Mouse (Mus musculus) kidney, embryonic 16.5 days (tissue): ENCODE data around the gene Thrb. TPM values are rescaled to one million over a fixed set of nuclear protein-coding genes. Genes with fewer than 3 reads are reported as not detected.

Source experiments
- ATAC-seq: fragments of 200-750 bp; cut with Nextera tagmentation; 2 replicates; pipeline ENCODE4 v1.8.0; 2017; ENCODE audit warnings: moderate TSS enrichment; ENCODE audit not compliant: low FRiP score, low TSS enrichment
- H3K27ac ChIP-seq: fragments of 300-500 bp; sonication (generic); 2 replicates; pipeline ENCODE4 v1.5.1; 2014; ENCODE audit warnings: low read length
- H3K27me3 ChIP-seq: fragments of 300-500 bp; sonication (generic); 2 replicates; pipeline ENCODE4 v1.6.1; 2014; ENCODE audit warnings: low read length, control low read depth, mixed read lengths; ENCODE audit not compliant: insufficient read depth
- H3K36me3 ChIP-seq: fragments of 300-500 bp; sonication (generic); 2 replicates; pipeline ENCODE4 v1.6.1; 2014; ENCODE audit warnings: low read length, control low read depth, mixed read lengths; ENCODE audit not compliant: insufficient read depth
- H3K4me1 ChIP-seq: fragments of 300-500 bp; sonication (generic); 2 replicates; pipeline ENCODE4 v1.6.1; 2014; ENCODE audit warnings: low read length, control low read depth, mixed read lengths; ENCODE audit not compliant: insufficient read depth
- H3K4me2 ChIP-seq: fragments of 300-500 bp; sonication (generic); replicated peaks from 2 replicates; pipeline ENCODE4 v1.6.1; 2014; ENCODE audit warnings: low read depth, low read length
- H3K4me3 ChIP-seq: fragments of 300-500 bp; sonication (generic); 2 replicates; pipeline ENCODE4 v1.5.1; 2014; ENCODE audit warnings: mild to moderate bottlenecking, low read length
- H3K9ac ChIP-seq: fragments of 300-500 bp; sonication (generic); replicated peaks from 2 replicates; pipeline ENCODE4 v1.6.1; 2014; ENCODE audit warnings: low read length
- H3K9me3 ChIP-seq: fragments of 300-500 bp; sonication (generic); 2 replicates; pipeline ENCODE4 v1.6.1; 2016; ENCODE audit warnings: low read length, control low read depth
- WGBS: fragments of 180-500 bp; shearing (Covaris S2); extraction: QIAGEN DNeasy Blood & Tissue Kit; methylation state at CpG from one replicate; pipeline ENCODE4 v1.1.7; 2014; 5-methylcytosine and 5-hydroxymethylcytosine counted together
- polyA plus RNA-seq: library from polyadenylated mRNA; unstranded; fragments of >200 nt; fragmentation: Nextera tagmentation; extraction: Ambion mirVana; gene quantifications from 2 replicates; pipeline ENCODE4 v1.2.1, GENCODE M21; 2015

Thrb gene
- polyA plus RNA-seq, 1 experiment from 2014 or later: 2.1 TPM

GRCm38 (mm10) chr14:17731020-17731419 is 71.0 kb downstream of the Thrb start:
- Histone ChIP-seq H3K27me3 (no peaks in the 10 kb centered on the region), H3K9ac (no peak overlapping the region), H3K4me2 (no peak overlapping the region), H3K27ac (no peak overlapping the region), H3K4me1 (no peaks in the 10 kb centered on the region), H3K36me3 (no peaks in the 10 kb centered on the region), H3K9me3 (no peaks in the 10 kb centered on the region), H3K4me3 (no peak overlapping the region)
- 12% methylated on average over 2 of the region's 2 CpGs for WGBS
- ATAC-seq: no peak

GRCm38 (mm10) chr14:17733077-17733778 is 73.2 kb downstream of the Thrb start:
- Histone ChIP-seq H3K9me3 (no peaks in the 10 kb centered on the region), H3K4me1 (no peaks in the 10 kb centered on the region), H3K4me2 (no peak overlapping the region), H3K27ac (no peak overlapping the region), H3K9ac (no peak overlapping the region), H3K27me3 (no peaks in the 10 kb centered on the region), H3K4me3 (no peak overlapping the region), H3K36me3 (no peaks in the 10 kb centered on the region)
- 75% methylated on average over 2 of the region's 2 CpGs for WGBS
- no peak for ATAC-seq

- Histone ChIP-seq H3K9me3 (no peaks in the 10 kb centered on the region), H3K9ac (no peak overlapping the region), H3K36me3 (no peaks in the 10 kb centered on the region), H3K4me3 (no peak overlapping the region), H3K4me1 (no peaks in the 10 kb centered on the region), H3K27me3 (no peaks in the 10 kb centered on the region), H3K4me2 (no peak overlapping the region), H3K27ac (no peak overlapping the region)
- WGBS: 53% methylated on average over 2 of the region's 2 CpGs
- no peak for ATAC-seq
These were observed 73.7 kb downstream of the Thrb start for GRCm38 (mm10) chr14:17733779-17734137.

GRCm38 (mm10) chr14:17735440-17735839 is 75.4 kb downstream of the Thrb start:
- no peaks in the 10 kb centered on the region for H3K9me3 ChIP-seq
- WGBS: 78% methylated on average over 6 of the region's 6 CpGs
- no peak overlapping the region for H3K4me3 ChIP-seq
- no peak overlapping the region for H3K9ac ChIP-seq
- no peak overlapping the region for H3K4me2 ChIP-seq
- H3K36me3 ChIP-seq: no peaks in the 10 kb centered on the region
- no peak overlapping the region for H3K27ac ChIP-seq
- no peak for ATAC-seq
- H3K4me1 ChIP-seq: no peaks in the 10 kb centered on the region
- H3K27me3 ChIP-seq: no peaks in the 10 kb centered on the region

- Histone ChIP-seq H3K9ac (no peak overlapping the region), H3K27ac (no peak overlapping the region), H3K4me2 (no peak overlapping the region), H3K4me1 (no peaks in the 10 kb centered on the region), H3K9me3 (no peaks in the 10 kb centered on the region), H3K27me3 (no peaks in the 10 kb centered on the region), H3K36me3 (no peaks in the 10 kb centered on the region), H3K4me3 (no peak overlapping the region)
- no peak for ATAC-seq
- WGBS: 37% methylated on average over 3 of the region's 3 CpGs
These were observed 80.8 kb downstream of the Thrb start for GRCm38 (mm10) chr14:17740903-17741302.

GRCm38 (mm10) chr14:17742264-17742663 is 82.2 kb downstream of the Thrb start:
- 48% methylated on average over 2 of the region's 2 CpGs for WGBS
- Histone ChIP-seq H3K27ac (no peak overlapping the region), H3K36me3 (no peaks in the 10 kb centered on the region), H3K4me2 (no peak overlapping the region), H3K4me3 (no peak overlapping the region), H3K4me1 (no peaks in the 10 kb centered on the region), H3K9me3 (no peaks in the 10 kb centered on the region), H3K27me3 (no peaks in the 10 kb centered on the region), H3K9ac (no peak overlapping the region)
- ATAC-seq: no peak

- H3K4me1 ChIP-seq: no peaks in the 10 kb centered on the region
- H3K9ac ChIP-seq: no peak overlapping the region
- no peak for ATAC-seq
- no peak overlapping the region for H3K27ac ChIP-seq
- H3K36me3 ChIP-seq: no peaks in the 10 kb centered on the region
- no peak overlapping the region for H3K4me2 ChIP-seq
- H3K27me3 ChIP-seq: no peaks in the 10 kb centered on the region
- H3K9me3 ChIP-seq: no peaks in the 10 kb centered on the region
- WGBS: 65% methylated on average over 9 of the region's 9 CpGs
- no peak overlapping the region for H3K4me3 ChIP-seq
These were observed 83.0 kb downstream of the Thrb start for GRCm38 (mm10) chr14:17742902-17743712.

GRCm38 (mm10) chr14:17743713-17744158 is 83.7 kb downstream of the Thrb start:
- H3K4me1 ChIP-seq: no peaks in the 10 kb centered on the region
- H3K27me3 ChIP-seq: no peaks in the 10 kb centered on the region
- no peaks in the 10 kb centered on the region for H3K9me3 ChIP-seq
- no peak overlapping the region for H3K27ac ChIP-seq
- ATAC-seq: no peak
- no peak overlapping the region for H3K9ac ChIP-seq
- no peak overlapping the region for H3K4me3 ChIP-seq
- WGBS: 74% methylated on average over 2 of the region's 2 CpGs
- no peak overlapping the region for H3K4me2 ChIP-seq
- no peaks in the 10 kb centered on the region for H3K36me3 ChIP-seq

GRCm38 (mm10) chr14:17747922-17748321 is 87.9 kb downstream of the Thrb start:
- H3K9ac ChIP-seq: no peak overlapping the region
- no peak overlapping the region for H3K27ac ChIP-seq
- H3K27me3 ChIP-seq: no peaks in the 10 kb centered on the region
- no peak for ATAC-seq
- H3K36me3 ChIP-seq: no peaks in the 10 kb centered on the region
- H3K4me1 ChIP-seq: no peaks in the 10 kb centered on the region
- H3K4me2 ChIP-seq: no peak overlapping the region
- no peaks in the 10 kb centered on the region for H3K9me3 ChIP-seq
- WGBS: 85% methylated on average over 3 of the region's 3 CpGs
- H3K4me3 ChIP-seq: no peak overlapping the region

GRCm38 (mm10) chr14:17748945-17749344 is 88.9 kb downstream of the Thrb start:
- no peak overlapping the region for H3K27ac ChIP-seq
- no peak overlapping the region for H3K9ac ChIP-seq
- no peaks in the 10 kb centered on the region for H3K36me3 ChIP-seq
- no peak overlapping the region for H3K4me2 ChIP-seq
- H3K27me3 ChIP-seq: no peaks in the 10 kb centered on the region
- H3K4me1 ChIP-seq: no peaks in the 10 kb centered on the region
- no peak overlapping the region for H3K4me3 ChIP-seq
- no peak for ATAC-seq
- H3K9me3 ChIP-seq: no peaks in the 10 kb centered on the region
